Mouse (Mus musculus): ENCODE measurements around the gene Fktn.
A peak's percentile ranks its signal among the peaks of the same experiment; 100 is the strongest.
"Not testable (repeated sequence)": the region's sequence is repeated elsewhere in the genome, so short reads cannot be mapped to it uniquely, and the experiment has no call there.

Gene Fktn

GRCm38 (mm10) chr4:53713704-53714050, at the start of gene Fktn:
Gene Fktn, plus strand, starts transcription at chr4:53713998.
- no peak for DNase-seq

DNA sequence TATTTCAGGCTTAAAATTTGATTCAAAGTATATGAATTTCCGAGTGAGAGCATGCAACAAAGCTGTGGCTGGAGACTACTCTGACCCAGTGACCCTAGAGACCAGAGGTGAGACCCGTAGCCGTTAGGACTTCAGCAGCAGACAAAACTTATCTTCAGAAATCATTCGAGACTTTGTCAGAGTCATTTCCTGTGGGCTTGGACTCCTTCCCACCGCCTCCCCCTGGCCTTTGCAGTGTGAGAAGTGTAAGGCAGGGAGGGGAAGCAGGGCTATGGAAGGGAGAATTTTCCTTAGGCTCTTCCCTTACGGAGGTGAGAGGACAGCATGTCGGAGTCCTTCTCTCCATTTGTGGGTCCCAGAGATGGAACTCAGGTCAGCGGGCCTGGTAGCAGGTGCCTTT, 31.7 kb upstream of the Fktn start:
- no peak for DNase-seq

GRCm38 (mm10) chr4:53688965-53689364, 24.8 kb upstream of the Fktn start:
- no peak for DNase-seq

DNA sequence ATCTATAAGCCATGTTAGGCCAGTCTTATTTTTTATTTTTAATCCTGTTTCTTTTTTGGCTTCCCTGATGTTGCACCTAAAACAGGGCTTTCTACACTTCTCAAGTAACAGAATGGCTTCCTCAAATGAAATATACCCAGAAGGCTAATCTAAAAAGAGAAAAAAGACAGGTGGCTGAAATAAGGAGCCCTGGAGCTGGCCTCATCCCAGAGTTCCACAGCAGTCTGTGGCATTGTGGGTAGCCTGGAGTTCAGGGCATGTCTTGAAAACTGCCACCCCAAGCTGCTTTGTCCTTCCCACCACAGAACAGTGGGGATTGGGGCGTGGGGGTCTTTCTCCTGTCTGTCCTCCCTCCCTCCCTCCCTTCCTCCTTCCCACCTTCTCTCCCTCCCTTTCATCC, 22.4 kb upstream of the Fktn start:
- no peak for DNase-seq

DNA sequence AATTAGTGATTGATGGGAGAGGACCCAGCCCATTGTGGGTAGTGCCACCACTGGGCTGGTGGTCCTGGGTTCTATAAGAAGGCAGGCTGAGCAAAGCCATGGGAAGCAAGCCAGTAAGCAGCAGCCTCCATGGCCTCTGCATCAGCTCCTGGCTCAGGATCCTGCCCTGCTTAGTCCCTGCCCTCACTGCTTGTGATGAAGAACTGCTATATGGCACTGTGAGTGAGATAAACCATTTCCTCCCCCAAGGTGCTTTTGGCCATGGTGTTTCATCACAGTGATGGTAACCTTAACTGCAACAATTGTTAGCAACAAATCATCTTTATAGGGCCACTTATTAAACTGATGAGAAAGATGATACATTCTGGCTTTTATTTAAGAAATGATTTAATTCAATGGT, 4.6 kb upstream of the Fktn start:
- not testable (repeated sequence) for DNase-seq

DNA sequence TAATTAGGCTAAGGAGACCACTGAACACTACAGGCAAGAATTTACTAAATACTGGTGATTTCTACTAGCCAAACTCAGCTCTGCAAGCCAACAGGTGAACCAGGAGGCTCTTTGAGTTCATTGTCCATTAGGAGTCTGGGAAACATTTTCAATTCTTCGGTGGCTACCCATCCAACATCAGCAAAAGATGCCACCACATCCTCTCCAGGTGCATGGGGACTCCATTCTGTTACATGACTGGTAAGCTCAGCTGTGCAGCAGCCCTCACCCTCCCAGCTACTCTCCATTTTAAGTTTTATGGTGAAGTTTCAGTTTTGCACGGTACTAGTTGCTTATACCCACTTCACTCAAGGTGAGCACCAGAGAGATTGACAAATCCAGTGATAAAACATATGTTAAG, 3.8 kb upstream of the Fktn start:
- DNase-seq, result no peak

DNA sequence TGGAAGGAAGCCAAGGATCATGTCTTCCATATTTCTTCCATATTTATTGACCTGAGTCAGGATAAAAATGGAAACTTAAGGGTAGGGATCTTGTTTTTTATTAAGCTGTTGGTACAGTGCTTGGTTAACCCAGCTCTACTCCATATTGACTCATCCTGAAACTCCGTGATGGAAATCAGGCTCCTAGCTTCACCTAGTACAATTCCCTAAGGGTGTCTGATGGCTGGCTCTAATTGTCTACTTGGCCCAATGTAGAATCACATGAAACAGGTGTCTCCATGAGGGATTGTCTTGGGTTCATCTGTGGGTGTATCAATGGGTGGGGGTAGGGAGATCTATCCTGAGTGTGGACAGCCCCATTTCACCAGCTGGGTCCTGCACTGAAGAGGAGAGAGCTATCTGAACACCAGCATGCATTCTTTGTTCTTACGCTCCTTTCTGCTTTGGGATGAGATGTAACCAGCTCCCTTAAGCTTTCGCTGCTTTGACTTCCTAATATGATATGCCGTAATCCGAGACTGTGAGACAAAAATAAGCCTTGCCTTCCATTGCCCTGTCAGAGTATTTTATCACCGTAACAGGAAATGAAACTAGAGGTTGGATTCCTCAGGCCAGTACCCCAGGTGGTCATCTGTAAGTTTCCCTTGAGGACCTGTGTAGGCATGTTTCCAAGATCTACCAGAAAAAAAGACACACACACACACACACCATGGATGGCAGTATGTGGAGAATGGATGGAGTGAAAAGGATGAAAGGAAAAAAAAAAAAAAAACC, 3.1 kb upstream of the Fktn start:
- DNase-seq, result no peak

- DNase-seq, result peak; percentile 89
Observed at GRCm38 (mm10) chr4:53714051-53714814, 435 bp downstream of the Fktn start.

DNA sequence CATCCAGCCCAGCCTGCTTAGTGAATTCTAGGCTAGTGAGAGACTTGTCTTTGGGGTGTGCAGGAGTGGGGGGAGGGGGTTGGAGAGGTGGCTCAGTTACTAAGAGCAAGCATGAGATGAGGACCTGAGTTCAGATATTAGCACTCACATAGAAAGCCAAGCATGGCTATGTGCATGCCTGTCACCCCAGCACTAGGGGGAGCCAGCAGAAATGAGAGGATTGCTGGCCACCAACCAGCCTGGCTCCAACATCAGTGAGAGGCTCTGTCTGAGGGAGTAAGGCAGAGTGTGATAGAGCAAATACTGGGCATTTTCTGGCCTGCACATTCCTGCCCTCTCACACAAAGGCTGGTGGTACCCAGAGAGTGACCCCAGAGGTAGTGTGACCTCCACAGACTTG, 2.2 kb downstream of the Fktn start:
- DNase-seq, result peak; percentile 5

DNA sequence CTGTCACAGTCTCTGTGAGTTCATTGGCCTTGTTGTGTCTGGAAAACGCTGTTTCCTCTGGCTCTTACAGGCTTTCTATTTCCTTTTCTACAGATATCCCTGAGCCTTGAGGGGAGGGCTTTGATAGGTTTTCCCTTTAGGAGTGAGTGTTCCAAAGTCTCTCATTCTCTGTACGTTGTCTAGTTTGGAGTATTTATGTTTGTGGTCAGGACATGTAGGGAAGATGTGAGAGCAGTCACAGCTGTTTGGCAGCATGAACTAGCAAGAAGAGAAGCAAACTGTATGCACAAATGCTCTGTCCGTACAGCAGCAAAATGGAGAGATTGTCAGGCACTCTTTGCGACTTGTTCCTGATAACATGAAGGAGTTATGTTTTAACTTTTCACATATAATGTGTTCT, 3.7 kb downstream of the Fktn start:
- no peak for DNase-seq

DNA sequence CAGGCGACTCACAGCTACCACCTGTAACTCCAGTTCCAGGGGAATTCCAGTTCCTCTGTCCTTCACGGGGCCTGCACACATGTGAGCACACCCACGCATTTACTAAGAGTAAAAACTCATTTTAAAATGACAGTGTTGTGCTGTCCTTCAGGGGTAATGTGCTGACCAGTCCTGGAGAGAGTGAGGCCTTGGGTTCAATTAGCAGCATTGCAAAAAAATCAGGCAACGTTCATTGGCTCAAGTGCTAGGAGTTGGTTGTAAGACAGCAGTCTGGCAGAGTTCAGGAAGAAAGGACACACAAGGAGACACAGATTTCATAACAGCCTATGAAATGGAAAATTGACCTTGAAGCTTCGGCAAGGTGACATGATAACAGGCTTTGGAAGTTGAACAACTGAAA, 4.5 kb downstream of the Fktn start:
- no peak for DNase-seq

DNA sequence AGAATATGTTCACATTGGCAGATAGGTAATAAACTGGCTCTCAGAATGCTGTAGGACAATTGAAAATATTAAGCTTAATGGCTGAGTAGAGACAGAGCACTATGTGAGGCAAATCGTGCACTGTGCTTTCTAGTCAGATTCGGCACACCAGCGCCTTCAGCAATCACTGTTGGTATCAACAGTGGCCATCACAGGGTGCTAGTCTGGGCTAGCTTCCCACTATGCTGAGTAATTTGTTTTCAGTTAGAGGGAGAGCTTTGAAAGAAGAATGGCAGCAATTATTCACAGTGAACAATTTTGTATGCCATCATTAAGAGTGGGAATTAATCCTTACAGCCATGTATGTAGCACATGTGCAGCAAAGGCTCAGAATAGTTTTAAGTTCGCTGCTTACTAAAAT, 8.7 kb downstream of the Fktn start:
- DNase-seq, result no peak

DNA sequence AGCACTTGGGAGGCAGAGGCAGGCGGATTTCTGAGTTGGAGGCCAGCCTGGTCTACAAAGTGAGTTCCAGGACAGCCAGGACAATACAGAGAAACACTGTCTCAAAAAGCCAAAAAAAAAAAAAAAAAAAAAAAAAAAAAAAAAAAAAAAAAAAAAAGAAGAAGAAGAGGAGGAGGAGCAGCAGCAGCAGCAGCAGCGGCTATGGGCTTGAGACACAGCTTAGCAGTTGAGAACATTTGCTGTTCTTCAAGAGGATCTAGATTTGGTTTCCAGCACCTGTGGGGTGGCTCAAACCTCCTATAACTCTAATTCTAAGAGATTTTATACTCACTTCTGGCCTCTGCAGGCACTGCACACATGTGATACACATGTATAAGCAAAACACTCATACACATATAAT, 12.3 kb downstream of the Fktn start:
- not testable (repeated sequence) for DNase-seq

- no peak for DNase-seq
Observed at GRCm38 (mm10) chr4:53728121-53728520, 14.3 kb downstream of the Fktn start.

- DNase-seq, result no peak
Observed at GRCm38 (mm10) chr4:53738956-53739616, 25.3 kb downstream of the Fktn start.

GRCm38 (mm10) chr4:53749831-53750230, 36.0 kb downstream of the Fktn start:
- DNase-seq, result no peak

DNA sequence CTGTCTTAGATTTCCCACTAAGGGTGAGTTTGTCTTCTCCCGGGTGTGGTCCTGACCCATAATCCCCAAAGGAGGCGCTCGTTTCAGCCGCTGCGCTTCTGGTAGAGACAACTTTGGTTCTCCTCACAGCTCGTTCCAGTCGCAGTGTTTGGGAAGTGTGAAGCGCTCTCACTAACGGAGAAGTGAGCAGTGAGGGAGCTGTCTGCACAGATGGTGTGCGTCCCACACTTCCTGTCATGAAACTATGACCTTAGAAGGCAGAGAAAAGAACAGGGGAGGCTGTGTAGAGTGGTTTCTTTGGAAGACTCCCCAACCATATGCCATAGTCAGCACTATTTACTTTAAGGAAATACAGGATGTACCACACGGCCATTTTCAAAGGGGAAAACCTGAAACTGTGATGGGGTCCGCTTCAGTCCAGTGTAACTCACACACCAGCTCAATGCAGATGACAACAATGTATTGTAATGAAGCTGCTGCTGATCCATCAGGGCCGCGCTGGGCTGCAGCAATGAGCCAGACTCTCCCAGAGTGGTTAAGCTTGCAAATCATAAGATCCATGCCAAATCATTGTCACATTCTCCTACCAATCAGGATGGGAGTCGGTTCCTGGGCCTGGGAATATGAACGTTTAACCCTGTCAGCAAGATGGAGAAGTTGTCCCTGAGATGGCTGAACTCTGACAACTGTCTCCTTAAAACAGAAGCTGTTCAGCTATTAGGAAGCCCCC, 36.8 kb downstream of the Fktn start:
- no peak for DNase-seq

GRCm38 (mm10) chr4:53757030-53757429, 43.2 kb downstream of the Fktn start:
- DNase-seq, result no peak

DNA sequence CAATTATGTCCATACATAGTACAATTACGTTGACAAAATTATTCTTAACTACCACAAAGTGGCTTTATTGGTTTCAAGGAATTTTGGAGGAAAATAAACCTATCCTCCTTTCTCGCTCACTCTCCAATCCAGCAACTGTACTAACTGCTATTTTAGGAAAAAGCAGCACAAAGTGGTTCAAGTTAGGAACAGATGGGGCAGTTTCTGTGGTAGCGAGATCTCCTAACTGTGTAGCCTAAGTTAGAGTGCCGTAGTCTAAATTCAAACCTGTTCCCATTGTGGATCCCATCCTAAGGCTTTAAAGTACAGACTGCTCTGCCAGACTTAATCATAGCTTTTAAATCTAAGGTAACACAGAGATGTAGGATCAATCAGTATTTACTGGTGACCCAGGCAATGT, 45.0 kb downstream of the Fktn start:
- DNase-seq, result no peak

DNA sequence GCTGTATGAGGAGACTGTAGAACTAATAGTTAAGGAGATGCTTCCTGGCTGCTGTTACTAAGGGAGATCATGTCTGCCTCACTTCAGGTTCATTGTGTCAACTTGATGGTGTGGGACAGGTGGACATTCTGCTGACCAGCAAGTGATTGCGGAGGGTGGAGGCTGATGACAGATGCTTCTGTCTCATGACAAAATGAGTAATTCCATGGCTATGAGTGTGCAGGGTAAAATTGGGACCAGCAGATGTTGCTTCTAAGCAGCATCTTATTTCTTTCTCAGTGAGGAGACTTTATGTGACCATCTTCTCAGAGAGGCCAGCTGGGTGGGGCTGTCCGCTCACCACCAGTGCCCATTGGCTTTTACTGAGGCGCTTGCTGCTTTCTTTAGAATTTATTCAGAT, 45.9 kb downstream of the Fktn start:
- no peak for DNase-seq

- no peak for DNase-seq
Observed at GRCm38 (mm10) chr4:53762501-53762900, 48.7 kb downstream of the Fktn start.

DNA sequence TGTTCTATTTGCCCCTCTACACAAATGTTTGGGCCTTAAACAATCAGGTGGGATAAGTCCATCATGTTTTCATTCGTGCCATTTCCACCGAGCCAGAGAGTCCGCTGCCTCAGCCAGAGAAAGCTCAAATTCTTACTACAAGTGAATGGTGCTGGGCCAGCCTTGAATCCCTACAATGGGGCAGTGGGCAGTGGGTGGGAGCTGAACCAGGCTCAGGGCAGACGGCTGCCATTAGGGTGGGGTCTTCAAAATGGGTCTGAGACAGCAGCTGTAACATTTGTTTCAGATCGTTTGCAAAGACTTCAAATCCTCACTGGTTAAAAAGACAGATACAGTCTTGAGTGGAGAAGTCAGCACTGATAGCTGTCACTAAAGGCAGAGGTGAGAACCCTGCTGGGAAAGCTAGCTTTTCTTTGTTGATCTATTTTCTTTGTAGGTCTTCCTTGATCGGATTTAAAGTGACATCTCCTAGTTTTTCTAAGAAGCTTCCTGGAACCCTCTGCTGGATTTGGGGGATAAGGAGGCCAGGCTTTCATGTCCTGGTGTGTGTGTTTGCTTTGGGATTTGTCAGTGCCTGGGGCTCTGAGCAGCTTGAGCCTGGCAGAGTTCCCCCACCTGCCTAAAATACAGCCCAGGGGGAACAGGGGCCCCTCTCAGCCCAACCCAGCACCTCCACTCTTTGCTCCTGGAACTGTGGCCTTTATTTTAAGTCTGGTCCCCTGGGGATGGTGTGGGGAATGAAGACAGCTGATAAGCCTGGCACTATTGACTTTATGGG, 57.3 kb downstream of the Fktn start:
- DNase-seq, result no peak

GRCm38 (mm10) chr4:53772004-53772403, 58.2 kb downstream of the Fktn start:
- DNase-seq, result no peak
